Mouse (Mus musculus) liver, embryonic 14.5 days (tissue): ENCODE results near the gene Fhl2. TPM values are rescaled to one million over a fixed set of nuclear protein-coding genes. Genes with fewer than 3 reads are reported as not detected.
A peak's percentile ranks its signal among the peaks of the same experiment; 100 is the strongest.

Experiments used
- ATAC-seq: fragments of 200-750 bp; cut with Nextera tagmentation; 2 replicates; pipeline ENCODE4 v1.8.0; 2017; ENCODE audit warnings: moderate number of reproducible peaks, mild to moderate bottlenecking, moderate library complexity; ENCODE audit not compliant: insufficient read depth
- DNase-seq, 3 experiments: peaks; one replicate each; pipeline ENCODE4 v3.0.0-alpha.2; 2012 to 2013; ENCODE audit warnings: low read depth in 3 of 3, low spot score in 3 of 3
- H3K27ac ChIP-seq: fragments of 300-500 bp; sonication (generic); 2 replicates; pipeline ENCODE4 v1.5.1; 2014; ENCODE audit warnings: moderate library complexity, mild to moderate bottlenecking, control low read depth, inconsistent platforms
- H3K27me3 ChIP-seq: fragments of 300-500 bp; sonication (generic); 2 replicates; pipeline ENCODE4 v1.6.1; 2014; ENCODE audit warnings: mild to moderate bottlenecking, low read length, moderate library complexity; ENCODE audit not compliant: control insufficient read depth, insufficient read depth
- H3K36me3 ChIP-seq: fragments of 300-500 bp; sonication (generic); replicated peaks from 2 replicates; pipeline ENCODE4 v1.6.1; 2014; ENCODE audit warnings: low read depth; ENCODE audit not compliant: control insufficient read depth, insufficient read depth
- H3K4me1 ChIP-seq, 2 experiments: fragments of 200-500 bp in 1 of 2; fragments of 300-500 bp in 1 of 2; sonication (generic) in 1 of 2; replicated peaks; 2 replicates each; pipeline ENCODE4 v1.6.1; 2012 to 2014; ENCODE audit warnings: antibody characterized with exemption in 1 of 2, inconsistent platforms in 1 of 2, low read length in 1 of 2; ENCODE audit not compliant: control insufficient read depth in 2 of 2, insufficient read depth in 2 of 2
- H3K4me2 ChIP-seq: fragments of 300-500 bp; sonication (generic); 2 replicates; pipeline ENCODE4 v1.6.1; 2014; ENCODE audit warnings: low read depth, mild to moderate bottlenecking, control low read depth, moderate library complexity
- H3K4me3 ChIP-seq, 2 experiments: fragments of 200-500 bp in 1 of 2; fragments of 300-500 bp in 1 of 2; sonication (generic) in 1 of 2; 2 replicates each; pipeline ENCODE4 v1.5.1; 2012 to 2014; ENCODE audit warnings: low read depth in 2 of 2, low read length in 2 of 2, mild to moderate bottlenecking in 2 of 2, control low read depth in 1 of 2, inconsistent platforms in 1 of 2, moderate library complexity in 1 of 2; ENCODE audit not compliant: insufficient read depth in 1 of 2
- H3K9ac ChIP-seq: fragments of 300-500 bp; sonication (generic); replicated peaks from 2 replicates; pipeline ENCODE4 v1.6.1; 2014; ENCODE audit warnings: mild to moderate bottlenecking, control low read depth, moderate library complexity
- H3K9me3 ChIP-seq: fragments of 300-500 bp; sonication (generic); 2 replicates; pipeline ENCODE4 v1.6.1; 2016; ENCODE audit warnings: low read length, mixed read lengths; ENCODE audit not compliant: control insufficient read depth
- CTCF ChIP-seq: IDR thresholded peaks from 2 replicates; pipeline ENCODE4 v1.5.1; 2016; ENCODE audit warnings: antibody characterized with exemption, low read depth, control low read depth
- EP300 ChIP-seq: IDR thresholded peaks from 2 replicates; pipeline ENCODE4 v1.6.1; 2016; ENCODE audit warnings: antibody characterized with exemption, low read depth
- WGBS: fragments of 180-500 bp; shearing (Covaris S2); extraction: QIAGEN DNeasy Blood & Tissue Kit; methylation state at CpG from one replicate; pipeline ENCODE4 v1.1.7; 2014; ENCODE audit not compliant: insufficient replicate concordance; 5-methylcytosine and 5-hydroxymethylcytosine counted together
- polyA plus RNA-seq, 2 experiments: library from polyadenylated mRNA; depleted of rRNA in 1 of 2; stranded (reverse) in 1 of 2; unstranded in 1 of 2; fragments of >200 nt; fragmentation: Nextera tagmentation in 1 of 2; extraction: Ambion mirVana in 1 of 2; gene quantifications; 2 replicates each; pipeline versions ENCODE4 v1.2.1 to v1.2.3; 2012 to 2014

Fhl2 gene
- polyA plus RNA-seq, 2 experiments: 2.3 to 2.9 TPM

GRCm38 (mm10) chr1:43122616-43123015, 74.2 kb downstream of the Fhl2 start:
- Histone ChIP-seq H3K4me2 (no peak overlapping the region), H3K27me3 (no peaks in the 10 kb centered on the region), H3K9me3 (no peaks in the 10 kb centered on the region), H3K36me3 (no peaks in the 10 kb centered on the region), H3K27ac (no peak overlapping the region), H3K9ac (no peak overlapping the region), H3K4me1 (no peaks in the 10 kb centered on the region; a peak in 1 of 4 replicates), H3K4me3 (no peak overlapping the region)
- 66% methylated on average over 2 of the region's 2 CpGs for WGBS
- TF ChIP-seq EP300 (no peak), CTCF (no peak)
- no peak for DNase-seq
- ATAC-seq: no peak

DNA sequence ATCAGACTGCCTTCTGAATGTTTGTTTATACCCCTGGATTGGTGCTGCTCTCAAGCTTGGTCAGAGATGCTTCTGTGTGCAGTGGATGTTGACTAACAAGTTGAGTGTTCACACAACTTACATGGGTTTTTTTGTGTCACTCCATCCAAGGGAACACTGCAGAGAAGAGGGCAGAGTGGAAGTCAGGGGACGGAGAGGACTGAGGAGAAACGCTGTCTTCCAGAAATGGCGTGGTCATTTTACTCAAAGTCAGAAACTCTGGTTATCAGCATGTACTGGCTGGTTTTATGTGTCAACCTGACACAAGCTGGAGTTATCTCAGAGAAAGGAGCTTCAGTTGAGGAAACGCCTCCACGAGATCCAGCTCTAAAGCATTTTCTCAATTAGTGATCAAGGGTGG, 75.8 kb downstream of the Fhl2 start:
- Histone ChIP-seq H3K9ac (no peak overlapping the region), H3K27me3 (no peaks in the 10 kb centered on the region), H3K4me3 (no peak overlapping the region), H3K27ac (no peak overlapping the region), H3K9me3 (no peaks in the 10 kb centered on the region), H3K4me1 (no peaks in the 10 kb centered on the region; a peak in 1 of 4 replicates), H3K36me3 (no peaks in the 10 kb centered on the region; the same call in 1 of the 2 replicates), H3K4me2 (no peak overlapping the region)
- ATAC-seq (no peak), DNase-seq (no peak)
- no peak for TF ChIP-seq CTCF
- TF ChIP-seq EP300: no peak
- WGBS: 52% methylated on average over 5 of the region's 5 CpGs

DNA sequence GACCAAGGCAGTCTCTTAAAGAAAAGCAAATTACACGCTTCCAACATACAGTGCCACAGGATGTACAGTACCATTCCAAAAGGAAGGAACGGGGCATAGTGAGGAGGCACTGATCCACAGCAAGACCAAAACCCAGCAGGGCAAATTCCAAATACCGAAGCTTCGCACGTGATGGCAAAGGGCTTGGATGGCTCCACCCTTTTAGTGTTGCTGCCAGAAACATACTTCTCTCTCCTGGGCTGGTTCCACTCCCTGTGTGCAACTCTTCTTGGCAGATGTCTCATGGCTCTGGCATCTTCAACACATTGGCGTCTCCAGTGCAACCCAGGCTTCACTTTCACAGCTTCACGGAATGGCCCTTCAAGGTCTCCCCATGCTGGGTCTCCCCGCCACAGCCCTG, 79.3 kb downstream of the Fhl2 start:
- Histone ChIP-seq H3K4me3 (no peak overlapping the region), H3K9me3 (no peaks in the 10 kb centered on the region), H3K4me2 (no peak overlapping the region), H3K9ac (no peak overlapping the region), H3K27me3 (no peaks in the 10 kb centered on the region), H3K36me3 (peaks cover 2% of the 10 kb centered on the region), H3K4me1 (peaks cover 0 to 5% of the 10 kb centered on the region in 2 experiments; a peak in 1 of 4 replicates), H3K27ac (no peak overlapping the region)
- DNase-seq: no peak
- WGBS: 82% methylated on average over 8 of the region's 8 CpGs
- no peak for ATAC-seq
- TF ChIP-seq CTCF (no peak), EP300 (no peak)

GRCm38 (mm10) chr1:43112882-43113281, 83.9 kb downstream of the Fhl2 start:
- Histone ChIP-seq H3K9me3 (no peaks in the 10 kb centered on the region), H3K4me3 (no peak overlapping the region), H3K4me2 (no peak overlapping the region), H3K36me3 (peaks cover 2% of the 10 kb centered on the region), H3K27ac (no peak overlapping the region), H3K9ac (no peak overlapping the region), H3K27me3 (no peaks in the 10 kb centered on the region), H3K4me1 (0 out of 4 replicates have a peak, but pooled peaks cover 0 to 5% of the 10 kb centered on the region in 2 experiments)
- TF ChIP-seq EP300 (no peak), CTCF (peak; percentile 69)
- DNase-seq (peak in 1 of 3 experiments; percentile 17), ATAC-seq (no peak)
- WGBS: 73% methylated on average over 2 of the region's 2 CpGs

GRCm38 (mm10) chr1:43110556-43110955, 86.2 kb downstream of the Fhl2 start:
- DNase-seq (peak; percentile 28 to 44 (median 35)), ATAC-seq (no peak)
- Histone ChIP-seq H3K4me2 (no peak overlapping the region), H3K27me3 (no peaks in the 10 kb centered on the region), H3K27ac (no peak overlapping the region), H3K9ac (no peak overlapping the region), H3K36me3 (peaks cover 2% of the 10 kb centered on the region), H3K9me3 (no peaks in the 10 kb centered on the region), H3K4me1 (0 out of 4 replicates have a peak, but pooled peaks cover 0 to 5% of the 10 kb centered on the region in 2 experiments), H3K4me3 (no peak overlapping the region)
- WGBS: 37% methylated on average over 4 of the region's 4 CpGs
- no peak for TF ChIP-seq EP300
- TF ChIP-seq CTCF: peak; percentile 88
